Mouse (Mus musculus) adrenal gland, postnatal 36 days (tissue): ENCODE measurements around the gene Olfr331. TPM values are rescaled to one million over a fixed set of nuclear protein-coding genes. Genes with fewer than 3 reads are reported as not detected.
"Not testable (repeated sequence)": the region's sequence is repeated elsewhere in the genome, so short reads cannot be mapped to it uniquely, and the experiment has no call there.

ENCODE experiments used
- DNase-seq, 2 experiments: peaks; one replicate each; pipeline ENCODE4 v3.0.0; 2021; ENCODE audit warnings: mixed read lengths in 1 of 2
- long read RNA-seq, 2 experiments: library from polyadenylated mRNA; stranded (forward); transcript quantifications; one replicate each; pipeline ENCODE4 v2.0.0; 2021; ENCODE audit warnings: borderline sequencing depth in 2 of 2
- total RNA-seq, 2 experiments: library from RNA; stranded (reverse); gene quantifications; 2 replicates each; pipeline ENCODE4 v1.2.3; 2021

The Olfr331 gene
- not detected for total RNA-seq
- long read RNA-seq, experiment 1 = 0 reads
- long read RNA-seq, experiment 2 = 0 reads

- not testable (repeated sequence) for DNase-seq
These were observed at the start of gene Olfr331 for GRCm38 (mm10) chr11:58502472-58502871. Gene Olfr331 (minus strand): TSS chr11:58502572.

- no peak for DNase-seq
These were observed 44.0 kb upstream of the Olfr331 start, which contains the start of gene Olfr329-ps for GRCm38 (mm10) chr11:58546322-58546721. Gene Olfr329-ps (minus strand): TSS chr11:58546422.

DNA sequence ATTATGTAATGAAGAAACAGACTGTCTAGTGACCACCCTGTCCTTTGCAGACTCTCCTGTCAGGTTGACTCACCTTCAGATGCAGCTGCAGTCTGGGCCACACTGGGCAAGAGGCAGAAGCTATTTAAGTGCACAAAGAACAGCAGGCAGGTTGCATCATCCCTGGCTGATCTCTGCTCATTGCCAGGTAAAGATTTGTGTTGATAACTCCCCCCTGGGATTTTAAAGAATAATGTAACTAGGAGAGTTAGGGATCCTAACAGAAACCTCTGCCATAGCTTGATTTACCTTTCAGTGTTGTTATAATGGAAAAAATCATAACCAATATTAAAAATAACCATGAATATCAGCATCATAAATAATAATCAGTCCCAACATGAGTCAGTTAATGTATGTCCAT lies 32.4 kb upstream of the Olfr331 start, which contains the start of gene Olfr330:
Gene Olfr330, minus strand, starts transcription at position 101 of the 400 bp plus-strand sequence.
- DNase-seq = not testable (repeated sequence)

- peak in 1 of 2 experiments; percentile 3 for DNase-seq
These were observed 17.4 kb upstream of the Olfr331 start for GRCm38 (mm10) chr11:58519756-58520155.

GRCm38 (mm10) chr11:58518916-58519315 lies 16.5 kb upstream of the Olfr331 start:
- peak; percentile 40 to 43 for DNase-seq

DNA sequence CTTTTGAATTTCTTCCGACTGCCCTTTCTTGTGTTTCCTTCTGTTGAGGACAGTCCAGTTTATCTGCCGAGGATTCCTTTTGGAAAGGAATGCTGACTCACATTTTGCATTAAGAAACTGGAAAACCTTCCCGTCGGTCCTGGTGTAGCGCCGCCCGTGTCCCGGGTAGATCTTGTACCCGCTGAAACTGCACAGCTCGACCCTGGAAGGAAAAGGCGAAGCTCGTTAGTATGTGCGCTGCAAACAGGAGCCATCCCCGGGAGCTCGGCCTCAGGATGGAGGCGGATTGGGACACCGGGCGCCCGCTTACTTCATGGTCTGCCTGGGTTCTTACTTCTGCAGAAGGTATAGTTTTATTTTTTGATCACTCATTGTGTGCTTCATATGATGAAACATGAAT lies 6.7 kb upstream of the Olfr331 start:
- not testable (repeated sequence) for DNase-seq

DNA sequence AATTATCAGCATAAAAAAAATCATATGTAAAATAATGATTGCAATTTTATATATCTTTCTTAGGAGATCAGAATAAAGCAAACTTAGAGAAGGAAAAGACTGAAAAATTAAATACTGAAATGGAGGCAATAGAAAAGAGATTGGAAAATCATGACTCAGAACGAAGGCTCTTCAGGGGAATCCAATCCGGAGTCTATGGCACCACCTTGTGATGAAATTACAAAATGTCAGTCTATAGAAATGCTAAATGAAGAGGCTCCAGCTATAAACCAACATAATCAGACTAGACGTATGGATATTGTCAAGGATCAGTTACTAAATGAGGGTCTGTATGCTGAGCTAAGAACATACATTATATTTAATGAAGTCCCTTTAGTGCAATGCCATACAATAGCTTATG lies 3.1 kb downstream of the Olfr331 start:
- DNase-seq = no peak

DNA sequence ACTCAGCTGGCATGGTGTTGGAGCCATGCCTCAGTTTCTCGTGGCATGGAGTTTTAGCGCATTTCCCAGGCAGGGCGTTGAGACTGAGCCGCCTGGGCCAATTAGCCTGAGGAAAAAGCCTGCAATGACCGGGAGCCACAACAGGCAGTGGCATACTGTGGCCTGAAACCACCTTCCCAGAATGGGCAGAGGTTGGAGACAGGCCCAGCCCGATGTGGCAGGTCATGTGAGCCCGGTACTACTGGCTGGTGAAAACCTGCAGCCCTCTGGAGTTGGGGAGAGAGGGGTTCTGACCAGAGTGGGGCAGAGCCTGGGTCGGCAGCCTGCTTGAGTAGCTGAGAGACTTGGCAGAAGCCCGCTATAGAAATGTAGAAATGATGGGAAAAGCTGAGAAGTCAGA lies 3.6 kb downstream of the Olfr331 start:
- no peak for DNase-seq

- DNase-seq = no peak
These were observed 9.9 kb downstream of the Olfr331 start, which contains the start of gene Olfr332 for GRCm38 (mm10) chr11:58492455-58492854. Gene Olfr332 (minus strand): TSS chr11:58492555.

DNA sequence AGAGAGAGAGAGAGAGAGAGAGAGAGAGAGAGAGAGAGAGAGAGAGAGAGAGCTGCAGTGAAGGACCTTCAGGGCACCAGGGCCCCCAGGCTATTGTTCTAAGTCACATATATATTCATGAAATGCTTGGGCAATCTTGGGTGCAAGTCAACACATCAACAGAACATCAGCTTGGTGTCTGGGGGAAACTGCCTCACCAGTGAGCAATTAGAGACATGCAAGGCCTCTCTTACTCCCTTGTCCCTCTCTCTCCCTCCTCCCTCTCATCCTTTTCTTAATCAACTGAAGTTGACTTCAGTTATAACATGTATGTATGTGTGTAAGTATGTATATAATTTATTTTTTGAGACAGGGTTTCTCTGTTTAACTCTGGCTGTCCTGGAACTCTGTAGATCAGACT lies 40.2 kb downstream of the Olfr331 start, which contains the start of gene Olfr30:
Gene Olfr30, minus strand, starts transcription at position 101 of the 400 bp plus-strand sequence.
- DNase-seq = no peak

- DNase-seq = no peak
These were observed 48.8 kb downstream of the Olfr331 start for GRCm38 (mm10) chr11:58453592-58453991.

DNA sequence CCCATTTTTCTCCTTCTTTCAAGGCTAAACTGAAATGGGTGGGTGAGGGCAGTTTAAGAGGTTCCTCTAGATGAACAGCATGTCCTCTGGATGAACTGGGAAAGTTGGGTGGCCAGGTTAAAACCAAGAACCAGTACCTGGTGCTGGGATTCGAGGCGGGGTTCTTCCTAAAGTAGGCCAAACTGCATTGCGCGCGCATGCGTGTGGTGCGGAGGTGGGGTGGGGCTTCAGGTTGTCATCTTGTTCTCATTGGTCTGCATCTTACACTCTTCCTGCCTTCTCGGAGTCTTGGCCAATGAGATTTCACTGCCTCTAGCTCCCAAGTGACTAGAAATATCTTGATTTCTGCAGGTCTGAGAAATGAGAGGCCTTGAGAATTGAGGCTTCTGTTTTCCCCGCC lies 49.6 kb downstream of the Olfr331 start, which contains the start of gene Lypd9:
Gene Lypd9, minus strand, starts transcription at position 165 of the 400 bp plus-strand sequence.
- no peak for DNase-seq

Other genes starting within 250 kb of the Olfr331 start
- not detected for gene 4930438A08Rik, start 227.8 kb downstream of the Olfr331 start, total RNA-seq
- 10 to 100 TPM in 1 of 2 experiments, 1 to 10 TPM in 1; 7.7 to 10.9 TPM for gene Zfp692, start 195.5 kb downstream of the Olfr331 start, total RNA-seq
- 10 to 100 TPM; 44.9 to 48.9 TPM for gene Zfp672, start 172.2 kb downstream of the Olfr331 start, total RNA-seq
- gene Sh3bp5l, start 171.8 kb downstream of the Olfr331 start, total RNA-seq = 10 to 100 TPM; 36.7 to 51.5 TPM
- gene Lypd8, start 123.5 kb downstream of the Olfr331 start, total RNA-seq = not detected
- gene 1810065E05Rik, start 81.5 kb downstream of the Olfr331 start, total RNA-seq = not detected
- not detected for gene Gm12253, start 70.0 kb downstream of the Olfr331 start, total RNA-seq
- gene Lypd9, start 49.6 kb downstream of the Olfr331 start, total RNA-seq = not detected
- not detected for gene Olfr30, start 40.3 kb downstream of the Olfr331 start, total RNA-seq
- gene Olfr332, start 10.0 kb downstream of the Olfr331 start, total RNA-seq = not detected
- gene Olfr330, start 32.3 kb upstream of the Olfr331 start, total RNA-seq = under 1 TPM in 1 of 2 experiments, not detected in 1; 0.33 TPM
- gene Olfr329-ps, start 43.9 kb upstream of the Olfr331 start, total RNA-seq = 1 to 10 TPM in 1 of 2 experiments, not detected in 1; 1.2 TPM
- gene Olfr328, start 53.1 kb upstream of the Olfr331 start, total RNA-seq = under 1 TPM; 0.17 to 0.26 TPM
- not detected for gene Olfr224, start 68.0 kb upstream of the Olfr331 start, total RNA-seq
- gene Olfr325, start 75.2 kb upstream of the Olfr331 start, total RNA-seq = not detected
- not detected for gene Olfr324, start 92.5 kb upstream of the Olfr331 start, total RNA-seq
- not detected for gene 2210407C18Rik, start 113.5 kb upstream of the Olfr331 start, total RNA-seq
- gene Olfr323, start 127.9 kb upstream of the Olfr331 start, total RNA-seq = not detected
- not detected for gene Trim58, start 137.9 kb upstream of the Olfr331 start, total RNA-seq
- gene Olfr322, start 156.2 kb upstream of the Olfr331 start, total RNA-seq = not detected
- not detected for gene Olfr320, start 178.5 kb upstream of the Olfr331 start, total RNA-seq
- not detected for gene Olfr319, start 196.6 kb upstream of the Olfr331 start, total RNA-seq
- not detected for gene Olfr318, start 221.4 kb upstream of the Olfr331 start, total RNA-seq
- not detected for gene Olfr317, start 236.6 kb upstream of the Olfr331 start, total RNA-seq